Mouse (Mus musculus) embryo, embryonic 11.5 days (tissue): ENCODE data around the gene Pgghg.

Experiments
- DNase-seq: peaks from one replicate; pipeline ENCODE4 v3.0.0-alpha.2; 2012; ENCODE audit warnings: low read depth, low spot score

Pgghg gene

DNA sequence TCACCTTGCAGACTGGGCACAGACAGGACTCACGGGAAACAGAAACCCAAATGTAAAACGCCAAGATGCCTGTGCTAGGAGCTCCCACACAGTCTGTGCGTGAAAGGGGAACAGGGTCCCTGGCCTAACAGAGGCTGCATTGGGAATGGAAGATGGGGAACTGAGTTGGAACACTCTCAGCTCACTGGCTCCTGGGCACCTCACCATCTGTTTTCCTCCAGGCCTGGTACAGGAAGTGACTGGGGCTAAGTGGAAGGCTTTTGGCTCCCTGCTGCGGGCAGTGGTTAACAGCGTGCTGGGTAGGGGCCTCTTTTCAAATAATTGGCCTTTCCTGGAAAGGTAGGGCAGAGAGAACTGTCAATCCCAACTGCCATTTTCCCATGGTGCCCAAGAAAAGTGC lies 49.4 kb downstream of the Pgghg start:
- no peak for DNase-seq

DNA sequence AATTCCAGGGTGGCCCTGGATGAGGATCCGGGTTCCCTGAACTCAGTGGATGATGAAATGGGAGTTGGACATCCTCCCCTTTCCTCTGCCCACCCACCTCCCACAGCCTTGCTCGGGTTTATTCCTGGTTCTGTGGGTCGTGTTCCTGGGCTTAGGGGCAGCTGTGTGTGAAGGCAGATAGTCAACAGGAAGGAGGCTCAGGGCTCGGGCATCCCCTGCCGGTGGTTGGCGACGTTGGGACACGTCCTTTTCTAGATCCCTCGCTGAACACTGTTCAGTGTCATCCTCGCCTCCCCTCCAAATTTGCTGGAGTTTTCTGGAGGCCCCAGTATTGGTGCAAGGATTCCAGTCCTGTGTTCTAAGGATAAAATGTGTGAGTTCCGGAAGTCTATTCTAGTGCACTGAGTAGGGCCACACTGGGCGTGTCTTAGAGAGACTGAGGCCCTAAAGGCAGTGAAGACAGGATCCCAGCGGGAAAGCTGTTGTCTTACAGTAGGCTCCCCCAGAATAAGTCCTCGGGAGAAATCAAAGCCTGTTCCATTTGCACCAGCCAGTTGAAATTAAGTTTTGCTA lies 50.0 kb downstream of the Pgghg start:
- DNase-seq, result no peak
